Mouse (Mus musculus): ENCODE results near the gene Fam168a.
"Not testable (repeated sequence)": the region's sequence is repeated elsewhere in the genome, so short reads cannot be mapped to it uniquely, and the experiment has no call there.

The Fam168a gene

GRCm38 (mm10) chr7:100706883-100707480 lies 547 bp downstream of the Fam168a start:
- no peak for DNase-seq (ENCODE audit: extremely low spot score, low spot score)

DNA sequence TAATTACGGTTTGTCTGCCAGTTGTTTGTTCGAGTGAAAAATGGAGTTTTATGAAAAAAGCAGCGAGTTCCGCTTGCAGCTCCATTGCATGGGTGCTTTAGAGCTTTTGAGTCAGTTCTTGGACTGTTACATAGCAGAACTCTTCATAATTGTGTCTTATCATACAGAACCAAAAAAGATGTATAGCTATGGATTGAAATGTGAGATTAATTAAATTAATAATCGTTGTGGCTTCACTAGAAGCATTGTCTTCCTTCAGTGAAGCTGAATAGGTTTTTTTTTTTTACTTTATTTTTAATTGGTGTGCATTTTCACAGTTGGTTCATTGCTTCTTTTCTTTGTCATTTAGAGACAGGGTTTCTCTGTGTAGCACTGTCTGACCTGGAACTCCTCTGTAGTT lies 12.3 kb downstream of the Fam168a start:
- DNase-seq (ENCODE audit: extremely low spot score, low spot score): no peak

DNA sequence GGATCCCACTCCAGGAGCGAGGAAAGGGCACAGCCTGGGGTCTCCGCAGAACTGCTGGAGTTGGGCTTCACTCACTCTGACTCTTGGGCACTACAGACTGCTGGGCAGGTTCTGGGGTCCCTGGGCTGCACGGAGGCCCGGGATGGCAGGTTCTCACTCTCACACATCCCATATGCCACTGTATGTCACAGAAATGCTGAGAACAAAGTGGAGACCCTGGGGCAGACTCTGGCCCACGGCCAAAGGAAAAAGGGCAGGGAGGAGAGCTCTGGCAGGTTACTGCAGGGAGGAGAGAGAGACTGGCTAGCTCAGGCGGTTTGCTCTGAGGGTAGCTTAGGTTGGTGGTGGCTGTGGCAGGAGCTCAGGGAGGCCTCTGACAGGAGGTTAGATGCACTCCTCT lies 15.8 kb downstream of the Fam168a start:
- no peak for DNase-seq (ENCODE audit: extremely low spot score, low spot score)

GRCm38 (mm10) chr7:100723453-100724294 lies 17.2 kb downstream of the Fam168a start:
- no peak for DNase-seq (ENCODE audit: extremely low spot score, low spot score)

DNA sequence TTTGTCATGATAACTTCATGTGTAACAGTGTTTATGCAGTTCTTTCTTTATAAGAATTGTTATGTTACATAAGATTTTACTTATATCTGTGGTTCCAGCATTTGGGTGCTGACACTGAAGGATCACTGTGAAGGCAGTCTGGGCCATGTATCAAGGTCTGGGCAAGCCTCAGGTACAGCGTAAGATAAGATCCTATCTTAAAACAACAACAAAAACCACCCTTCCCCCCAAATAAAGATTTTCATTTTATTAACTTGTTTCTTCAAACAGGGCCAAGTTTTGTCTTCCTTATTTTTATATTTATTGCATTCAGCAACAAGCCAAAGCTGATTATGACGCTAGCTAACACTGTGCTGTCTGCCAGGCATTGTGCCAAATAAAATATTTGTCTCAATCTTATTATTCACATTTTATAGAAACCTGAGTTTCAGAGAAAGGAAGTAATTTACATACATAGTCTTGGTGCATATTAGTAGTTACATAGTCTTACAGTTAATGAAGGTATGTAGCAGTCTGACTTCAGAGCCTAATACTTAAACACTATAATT lies 21.2 kb downstream of the Fam168a start:
- no peak for DNase-seq (ENCODE audit: extremely low spot score, low spot score)

GRCm38 (mm10) chr7:100729778-100730177 lies 23.3 kb downstream of the Fam168a start:
- DNase-seq (ENCODE audit: extremely low spot score, low spot score): no peak

DNA sequence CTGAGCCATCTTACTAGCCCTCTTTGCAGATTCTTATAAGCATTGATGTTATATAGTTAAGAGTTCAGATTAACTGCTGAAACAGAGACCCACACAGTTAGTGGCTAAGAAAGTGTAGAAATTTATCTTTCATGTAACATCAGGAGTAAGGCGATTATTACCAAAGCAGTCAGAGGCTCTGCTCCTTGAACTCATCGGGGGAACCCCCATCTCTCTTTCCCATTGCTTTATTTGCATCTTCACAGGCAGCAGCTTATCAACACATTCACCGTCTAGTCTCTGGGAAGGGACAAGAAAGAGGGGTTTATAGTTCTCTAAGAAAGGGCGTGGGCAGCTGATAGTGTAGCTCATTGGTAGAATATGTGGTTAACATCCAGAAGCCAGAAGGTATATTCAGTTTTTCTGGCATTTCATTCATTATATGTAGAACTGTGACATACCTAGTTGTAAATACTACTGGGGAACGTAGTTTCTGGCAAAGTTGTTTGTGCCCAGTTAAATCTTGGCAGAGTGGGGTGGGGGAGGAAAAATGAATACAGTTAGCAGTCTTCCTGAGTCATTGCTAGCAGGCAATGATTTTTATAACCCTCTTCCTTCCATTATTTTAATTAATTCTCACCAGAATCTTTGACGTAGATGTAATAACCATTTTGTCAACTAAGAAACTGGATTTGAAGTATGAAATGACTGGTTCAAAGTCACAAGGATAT lies 26.1 kb downstream of the Fam168a start:
- no peak for DNase-seq (ENCODE audit: extremely low spot score, low spot score)

GRCm38 (mm10) chr7:100733051-100733813 lies 26.8 kb downstream of the Fam168a start:
- no peak for DNase-seq (ENCODE audit: extremely low spot score, low spot score)

DNA sequence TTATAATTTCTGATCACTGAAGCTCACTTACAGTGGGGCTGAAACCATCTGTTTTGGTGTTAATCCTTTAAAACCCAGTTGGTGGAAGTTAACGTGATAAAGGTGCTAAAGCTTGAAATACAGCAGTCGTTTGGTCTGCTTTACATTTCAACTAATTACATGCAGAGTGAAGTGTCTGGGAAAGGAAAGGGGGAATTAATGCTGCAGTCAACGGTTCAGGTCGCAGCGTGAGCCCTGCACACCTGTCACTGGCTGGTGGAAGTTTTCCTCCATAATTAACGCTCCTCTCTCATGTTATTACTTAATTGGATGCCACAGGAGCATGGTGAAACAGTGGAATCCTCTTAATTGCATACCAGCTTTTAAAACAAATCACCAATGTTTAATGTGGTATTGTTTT lies 27.8 kb downstream of the Fam168a start:
- no peak for DNase-seq (ENCODE audit: extremely low spot score, low spot score)

DNA sequence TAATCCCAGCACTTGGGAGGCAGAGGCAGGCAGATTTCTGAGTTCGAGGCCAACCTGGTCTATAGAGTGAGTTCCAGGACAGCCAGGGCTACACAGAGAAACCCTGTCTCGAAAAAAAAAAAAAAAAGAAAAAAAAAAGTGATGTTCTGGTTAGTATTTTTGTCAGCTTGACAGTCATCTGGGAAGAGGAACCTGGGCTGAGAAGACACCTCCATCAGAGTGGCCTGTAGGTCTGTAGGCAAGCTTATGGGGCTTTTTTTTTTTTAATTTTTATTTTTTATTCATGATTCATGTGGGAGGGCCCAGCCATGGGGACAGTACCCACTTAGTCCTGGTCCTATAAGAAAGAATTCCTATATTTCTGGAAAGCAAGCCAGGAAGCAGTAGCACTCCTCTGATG lies 28.5 kb downstream of the Fam168a start:
- DNase-seq (ENCODE audit: extremely low spot score, low spot score): not testable (repeated sequence)

GRCm38 (mm10) chr7:100736131-100736530 lies 29.7 kb downstream of the Fam168a start:
- no peak for DNase-seq (ENCODE audit: extremely low spot score, low spot score)

DNA sequence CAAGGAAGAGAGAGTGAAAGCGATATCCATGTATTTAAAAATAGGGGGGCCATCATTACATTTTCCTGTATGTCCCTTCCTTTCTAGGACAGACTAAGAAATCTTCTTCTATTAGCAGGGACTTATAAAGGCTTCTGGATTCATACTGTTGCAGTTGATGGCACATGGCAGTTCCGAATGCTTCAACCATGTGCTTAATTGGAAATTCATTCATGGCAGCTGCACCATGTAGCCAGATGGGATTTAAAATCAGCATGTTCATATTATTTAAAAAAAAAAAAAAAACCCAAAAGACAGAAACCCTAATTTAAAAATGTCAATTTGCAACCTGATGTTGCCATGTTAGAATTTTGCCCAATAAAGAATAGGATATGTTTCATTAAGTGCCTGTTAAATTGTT lies 37.9 kb downstream of the Fam168a start:
- DNase-seq (ENCODE audit: extremely low spot score, low spot score): no peak

GRCm38 (mm10) chr7:100750101-100750500 lies 43.7 kb downstream of the Fam168a start:
- DNase-seq (ENCODE audit: extremely low spot score, low spot score): no peak

DNA sequence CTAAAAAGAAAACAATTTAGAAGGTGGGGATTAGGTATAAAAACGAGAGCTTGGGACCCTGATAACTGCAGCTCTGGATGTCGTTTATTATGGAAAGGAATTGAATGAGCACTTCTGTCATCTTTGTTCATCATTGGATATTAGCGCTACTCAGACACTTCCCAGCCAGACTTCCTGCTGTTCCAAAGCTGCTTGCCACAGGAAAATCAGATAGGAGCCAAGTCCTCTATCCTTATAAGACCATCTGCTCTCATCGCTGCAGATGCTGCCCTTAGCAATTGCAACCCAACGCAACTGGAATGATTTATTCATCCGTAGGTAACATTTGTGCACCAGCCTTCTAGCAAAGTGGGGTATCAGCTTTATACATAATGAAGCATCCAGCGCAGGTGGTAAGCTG lies 52.3 kb downstream of the Fam168a start:
- DNase-seq (ENCODE audit: extremely low spot score, low spot score): no peak

GRCm38 (mm10) chr7:100762726-100763125 lies 56.3 kb downstream of the Fam168a start:
- no peak for DNase-seq (ENCODE audit: extremely low spot score, low spot score)

DNA sequence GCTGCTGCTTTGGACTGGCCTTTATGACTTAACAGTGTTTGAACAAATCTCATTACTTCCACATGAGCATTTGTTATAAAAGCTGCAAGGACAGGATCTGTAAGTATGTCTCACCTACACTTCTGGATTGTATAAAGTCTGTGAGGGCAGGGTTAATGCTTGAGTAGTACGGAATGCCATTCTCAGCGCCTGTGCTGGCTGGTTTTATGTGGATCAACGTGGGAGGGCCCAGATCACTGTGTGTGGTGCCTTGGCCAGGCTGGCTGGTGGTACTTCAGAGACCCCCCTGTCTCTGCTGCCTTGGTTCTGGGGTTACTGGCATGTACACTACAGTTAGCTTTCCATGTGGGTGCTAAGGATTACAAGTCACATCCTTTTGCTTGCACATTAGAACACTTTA lies 61.1 kb downstream of the Fam168a start:
- DNase-seq (ENCODE audit: extremely low spot score, low spot score): no peak

- no peak for DNase-seq (ENCODE audit: extremely low spot score, low spot score)
Measured at GRCm38 (mm10) chr7:100768009-100768408, 61.6 kb downstream of the Fam168a start.

- DNase-seq (ENCODE audit: extremely low spot score, low spot score): no peak
Measured at GRCm38 (mm10) chr7:100769534-100770083, 63.2 kb downstream of the Fam168a start.

GRCm38 (mm10) chr7:100770669-100771341 lies 64.4 kb downstream of the Fam168a start:
- DNase-seq (ENCODE audit: extremely low spot score, low spot score): no peak

DNA sequence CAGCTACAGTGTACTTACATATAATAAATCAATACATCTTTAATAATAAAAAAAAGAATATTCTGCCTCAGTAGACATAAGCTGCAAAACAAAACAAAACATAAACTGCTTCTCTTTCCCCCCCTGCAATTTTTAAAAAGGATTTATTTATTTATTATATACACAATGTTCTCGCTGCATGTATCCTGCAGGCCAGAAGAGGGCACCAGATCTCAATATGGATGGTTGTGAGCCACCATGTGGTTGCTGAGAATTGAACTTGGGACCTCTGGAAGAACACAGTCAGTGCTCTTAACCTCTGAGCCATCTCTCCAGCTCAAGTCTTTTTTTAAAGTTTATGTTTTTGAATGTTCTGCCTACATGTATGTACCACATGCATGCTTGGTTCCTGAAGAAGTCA lies 67.8 kb downstream of the Fam168a start:
- DNase-seq (ENCODE audit: extremely low spot score, low spot score): no peak
